Mouse (Mus musculus) embryonic facial prominence, embryonic 15.5 days (tissue): ENCODE measurements around the gene Sec14l1. TPM values are rescaled to one million over a fixed set of nuclear protein-coding genes. Genes with fewer than 3 reads are reported as not detected.

Experiments used
- ATAC-seq: fragments of 200-750 bp; cut with Nextera tagmentation; 2 replicates; pipeline ENCODE4 v1.8.0; 2017; ENCODE audit warnings: low read depth, moderate TSS enrichment; ENCODE audit not compliant: insufficient number of reproducible peaks, low FRiP score, low TSS enrichment
- H3K27ac ChIP-seq: fragments of 300-500 bp; sonication (generic); replicated peaks from 2 replicates; pipeline ENCODE4 v1.5.1; 2015; ENCODE audit warnings: mild to moderate bottlenecking, inconsistent platforms
- H3K27me3 ChIP-seq: fragments of 300-500 bp; sonication (generic); 2 replicates; pipeline ENCODE4 v1.6.1; 2015; ENCODE audit warnings: inconsistent platforms
- H3K36me3 ChIP-seq: fragments of 300-500 bp; sonication (generic); 2 replicates; pipeline ENCODE4 v1.6.1; 2015; ENCODE audit warnings: mild to moderate bottlenecking, inconsistent platforms
- H3K4me1 ChIP-seq: fragments of 300-500 bp; sonication (generic); 2 replicates; pipeline ENCODE4 v1.6.1; 2015; ENCODE audit warnings: inconsistent platforms
- H3K4me2 ChIP-seq: fragments of 300-500 bp; sonication (generic); replicated peaks from 2 replicates; pipeline ENCODE4 v1.6.1; 2015; ENCODE audit warnings: mild to moderate bottlenecking, inconsistent platforms
- H3K4me3 ChIP-seq: fragments of 300-500 bp; sonication (generic); replicated peaks from 2 replicates; pipeline ENCODE4 v1.5.1; 2015; ENCODE audit warnings: mild to moderate bottlenecking, inconsistent platforms
- H3K9ac ChIP-seq: fragments of 300-500 bp; sonication (generic); 2 replicates; pipeline ENCODE4 v1.6.1; 2015; ENCODE audit warnings: inconsistent platforms
- H3K9me3 ChIP-seq: fragments of 300-500 bp; sonication (generic); replicated peaks from 2 replicates; pipeline ENCODE4 v1.6.1; 2016; ENCODE audit warnings: inconsistent platforms
- WGBS: fragments of 180-500 bp; shearing (Covaris S2); methylation state at CpG from one replicate; pipeline ENCODE4 v1.1.7; 2015; 5-methylcytosine and 5-hydroxymethylcytosine counted together
- polyA plus RNA-seq: library from polyadenylated mRNA; unstranded; fragments of >200 nt; fragmentation: Nextera tagmentation; extraction: Ambion mirVana; gene quantifications from 2 replicates; pipeline ENCODE4 v1.2.1, GENCODE M21; 2015

Sec14l1 gene
- polyA plus RNA-seq, 1 experiment from 2014 or later: 69.3 TPM

- no peak overlapping the region for H3K4me2 ChIP-seq
- ATAC-seq: no peak
- no peak overlapping the region for H3K4me3 ChIP-seq
- no peak overlapping the region for H3K27ac ChIP-seq
- WGBS: 91% methylated on average over 6 of the region's 6 CpGs
- no peaks in the 10 kb centered on the region for H3K9me3 ChIP-seq
- no peak overlapping the region for H3K9ac ChIP-seq
- H3K36me3 ChIP-seq: no peaks in the 10 kb centered on the region
- H3K27me3 ChIP-seq: peaks cover 5% of the 10 kb centered on the region; the same call in 1 of the 2 replicates
- H3K4me1 ChIP-seq: peaks cover 13% of the 10 kb centered on the region
Measured at GRCm38 (mm10) chr11:117195616-117196015, 80.6 kb downstream of the Sec14l1 start.

DNA sequence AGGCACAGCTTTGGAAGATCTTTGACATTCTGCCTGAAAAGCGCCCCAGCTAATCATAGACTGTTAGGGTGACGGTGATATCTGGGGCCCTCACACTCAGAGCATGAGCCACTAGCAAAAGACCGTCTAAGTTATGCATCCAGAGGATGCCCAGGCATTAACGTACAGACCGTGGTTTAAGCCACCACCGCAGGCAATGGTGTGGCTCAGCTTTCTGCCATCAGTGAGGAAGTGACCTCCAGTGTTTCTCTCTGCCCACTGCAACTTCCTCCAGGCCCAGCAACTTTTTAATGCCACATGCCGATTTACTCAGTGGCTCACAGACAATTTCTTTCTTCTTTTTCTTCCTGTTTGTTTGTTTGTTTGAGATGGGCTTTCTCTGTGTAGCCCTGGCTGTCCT, 81.7 kb downstream of the Sec14l1 start:
- Histone ChIP-seq H3K9me3 (no peaks in the 10 kb centered on the region), H3K27ac (no peak overlapping the region), H3K36me3 (no peaks in the 10 kb centered on the region), H3K4me1 (peaks cover 22% of the 10 kb centered on the region), H3K9ac (no peak overlapping the region), H3K4me3 (no peak overlapping the region), H3K4me2 (no peak overlapping the region), H3K27me3 (peaks cover 12% of the 10 kb centered on the region)
- 83% methylated on average over 7 of the region's 7 CpGs for WGBS
- no peak for ATAC-seq

DNA sequence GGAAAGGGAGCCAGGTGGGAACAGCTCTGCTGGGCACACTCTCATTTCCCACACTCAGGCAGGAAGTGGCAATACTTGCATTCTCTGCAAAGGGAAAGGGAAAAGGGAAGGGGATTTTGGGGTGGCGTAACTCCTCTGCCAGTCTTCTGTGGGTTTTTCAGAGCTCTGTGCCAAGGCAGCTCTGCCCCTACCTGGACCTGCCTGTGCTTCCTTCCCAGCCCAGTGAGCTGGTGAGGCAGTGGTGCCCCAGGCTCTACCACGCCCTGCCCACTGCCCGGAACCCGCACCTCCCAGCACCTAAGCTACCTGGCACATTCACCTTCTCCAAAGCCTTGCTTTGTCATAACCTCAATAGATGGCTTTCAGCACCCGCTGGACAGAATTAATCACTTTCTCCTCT, 83.2 kb downstream of the Sec14l1 start:
- H3K36me3 ChIP-seq: no peaks in the 10 kb centered on the region
- H3K4me1 ChIP-seq: peaks cover 34% of the 10 kb centered on the region
- no peak for ATAC-seq
- H3K4me3 ChIP-seq: no peak overlapping the region
- no peaks in the 10 kb centered on the region for H3K9me3 ChIP-seq
- 83% methylated on average over 5 of the region's 5 CpGs for WGBS
- H3K4me2 ChIP-seq: no peak overlapping the region
- no peak overlapping the region for H3K27ac ChIP-seq
- no peak overlapping the region for H3K9ac ChIP-seq
- peaks cover 12% of the 10 kb centered on the region for H3K27me3 ChIP-seq

- no peaks in the 10 kb centered on the region for H3K36me3 ChIP-seq
- H3K9me3 ChIP-seq: no peaks in the 10 kb centered on the region
- H3K27ac ChIP-seq: no peak within 1 kb of the TSS
- H3K27me3 ChIP-seq: peaks cover 12% of the 10 kb centered on the region
- H3K4me1 ChIP-seq: peaks cover 46% of the 10 kb centered on the region
- WGBS: 2% methylated on average over 65 of the region's 70 CpGs
- H3K4me2 ChIP-seq: peak within 1 kb of the TSS; percentile 94
- peak within 1 kb of the TSS; percentile 23 for H3K9ac ChIP-seq
- no peak for ATAC-seq
- peak within 1 kb of the TSS; percentile 50 for H3K4me3 ChIP-seq
Measured at GRCm38 (mm10) chr11:117199282-117200175, 84.6 kb downstream of the Sec14l1 start, which contains the start of gene Sept9. TSS of gene Sept9 (plus strand) at chr11:117199661.

GRCm38 (mm10) chr11:117201846-117202245, 86.9 kb downstream of the Sec14l1 start:
- peaks cover 52% of the 10 kb centered on the region for H3K4me1 ChIP-seq
- peaks cover 12% of the 10 kb centered on the region for H3K27me3 ChIP-seq
- no peak overlapping the region for H3K4me3 ChIP-seq
- H3K9ac ChIP-seq: no peak overlapping the region
- 81% methylated on average over 12 of the region's 12 CpGs for WGBS
- no peaks in the 10 kb centered on the region for H3K36me3 ChIP-seq
- H3K9me3 ChIP-seq: no peaks in the 10 kb centered on the region
- ATAC-seq: no peak
- H3K27ac ChIP-seq: no peak overlapping the region
- no peak overlapping the region for H3K4me2 ChIP-seq

GRCm38 (mm10) chr11:117204606-117205005, 89.6 kb downstream of the Sec14l1 start:
- 73% methylated on average over 8 of the region's 8 CpGs for WGBS
- Histone ChIP-seq H3K9ac (no peak overlapping the region), H3K36me3 (no peaks in the 10 kb centered on the region), H3K27ac (0 out of 2 replicates have a peak overlapping the region, but pooled peaks have one; percentile 35), H3K27me3 (peaks cover 9% of the 10 kb centered on the region), H3K9me3 (no peaks in the 10 kb centered on the region), H3K4me2 (no peak overlapping the region), H3K4me3 (no peak overlapping the region), H3K4me1 (peaks cover 60% of the 10 kb centered on the region)
- no peak for ATAC-seq

DNA sequence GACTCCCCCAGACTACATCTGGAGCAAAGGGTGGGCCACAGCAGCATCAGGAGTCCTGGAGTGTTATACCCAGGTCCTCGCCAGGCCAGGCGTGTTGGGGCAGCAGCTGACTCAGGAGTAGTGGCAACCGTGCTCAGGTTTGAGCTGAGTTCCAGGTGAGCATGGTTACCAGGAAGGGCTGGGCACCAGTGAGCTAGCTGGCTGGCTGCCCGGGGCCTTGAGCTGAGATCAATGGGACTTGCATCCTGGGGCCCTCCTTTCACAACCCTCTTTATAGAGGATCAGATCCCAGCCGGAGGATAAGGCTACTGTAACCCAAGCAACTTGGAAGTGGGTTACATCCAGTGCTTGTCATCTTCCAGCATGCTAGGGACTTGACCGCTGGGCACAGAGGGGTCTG, 90.1 kb downstream of the Sec14l1 start:
- Histone ChIP-seq H3K4me2 (no peak overlapping the region), H3K4me1 (peaks cover 56% of the 10 kb centered on the region), H3K36me3 (no peaks in the 10 kb centered on the region), H3K27me3 (peaks cover 7% of the 10 kb centered on the region), H3K9me3 (no peaks in the 10 kb centered on the region), H3K9ac (no peak overlapping the region), H3K4me3 (no peak overlapping the region), H3K27ac (no peak overlapping the region)
- WGBS: 65% methylated on average over 6 of the region's 6 CpGs
- no peak for ATAC-seq

DNA sequence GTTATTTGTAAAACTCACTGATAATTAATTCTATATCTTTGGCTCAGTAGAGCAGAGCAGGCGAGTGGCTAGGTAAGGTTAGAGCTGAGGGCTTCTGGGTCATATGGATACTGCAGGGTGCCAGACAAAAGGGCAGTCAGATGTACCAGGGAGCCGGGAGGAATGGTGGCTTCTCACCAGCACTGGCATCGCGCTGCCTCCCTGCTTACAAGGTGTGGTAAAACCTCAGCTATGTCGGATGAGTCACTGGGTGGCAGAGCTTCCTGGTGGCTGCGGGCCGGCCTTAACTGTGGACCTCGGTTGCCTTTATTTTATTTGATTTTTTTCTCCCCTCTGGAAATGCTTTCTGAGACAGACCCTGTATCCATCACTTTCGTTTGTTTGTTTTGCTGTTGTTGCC, 90.5 kb downstream of the Sec14l1 start:
- H3K9me3 ChIP-seq: no peaks in the 10 kb centered on the region
- no peaks in the 10 kb centered on the region for H3K36me3 ChIP-seq
- no peak overlapping the region for H3K9ac ChIP-seq
- H3K4me1 ChIP-seq: peaks cover 56% of the 10 kb centered on the region
- H3K4me3 ChIP-seq: no peak overlapping the region
- H3K27ac ChIP-seq: no peak overlapping the region
- peaks cover 7% of the 10 kb centered on the region for H3K27me3 ChIP-seq
- H3K4me2 ChIP-seq: no peak overlapping the region
- WGBS: 75% methylated on average over 9 of the region's 9 CpGs
- ATAC-seq: no peak

GRCm38 (mm10) chr11:117207436-117207835, 92.5 kb downstream of the Sec14l1 start:
- no peaks in the 10 kb centered on the region for H3K36me3 ChIP-seq
- 0 out of 2 replicates have a peak overlapping the region, but pooled peaks have one; percentile 49 for H3K27ac ChIP-seq
- H3K4me3 ChIP-seq: no peak overlapping the region
- H3K4me1 ChIP-seq: peaks cover 40% of the 10 kb centered on the region
- H3K4me2 ChIP-seq: no peak overlapping the region
- no peak overlapping the region for H3K9ac ChIP-seq
- no peaks in the 10 kb centered on the region for H3K27me3 ChIP-seq
- H3K9me3 ChIP-seq: no peaks in the 10 kb centered on the region
- no peak for ATAC-seq
- 71% methylated on average over 5 of the region's 5 CpGs for WGBS

DNA sequence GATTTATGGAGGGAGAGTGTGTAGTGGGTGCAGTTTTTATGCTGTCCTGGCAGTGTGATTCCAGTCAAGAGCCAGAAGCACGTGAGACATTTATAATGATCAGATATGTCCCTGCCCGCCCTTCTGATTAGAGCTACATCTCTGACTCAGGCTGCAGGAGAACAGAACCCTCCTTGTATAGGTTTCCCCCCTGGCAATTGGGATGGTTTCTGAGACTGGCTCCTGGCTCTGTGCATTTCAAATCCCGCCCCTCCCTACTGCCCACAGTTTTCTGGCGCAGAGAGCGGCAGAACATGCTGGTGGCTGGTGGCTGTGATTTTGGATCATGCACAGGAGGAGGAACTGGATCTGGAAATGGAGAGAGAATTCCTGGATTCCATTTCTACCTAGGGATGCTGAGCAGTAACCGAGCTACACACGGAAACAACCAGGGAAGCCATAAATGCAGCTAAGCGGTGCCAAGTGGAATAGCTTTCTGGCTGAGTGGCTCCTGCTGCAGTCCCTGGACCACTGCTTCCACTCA, 93.2 kb downstream of the Sec14l1 start:
- Histone ChIP-seq H3K27ac (peak overlapping the region; percentile 49), H3K4me1 (peaks cover 33% of the 10 kb centered on the region), H3K9me3 (no peaks in the 10 kb centered on the region), H3K4me3 (no peak overlapping the region), H3K36me3 (no peaks in the 10 kb centered on the region), H3K27me3 (no peaks in the 10 kb centered on the region), H3K4me2 (no peak overlapping the region), H3K9ac (no peak overlapping the region)
- 42% methylated on average over 8 of the region's 8 CpGs for WGBS
- ATAC-seq: no peak
